In genomic region chr14:102987626-102988025, GRCm38 (mm10) we compare ENCODE assay signal across 32 mouse cellular contexts. TPM values are rescaled to one million over a fixed set of nuclear protein-coding genes. Genes with fewer than 3 reads are reported as not detected.
"Had no signal": no experiment of that assay in that cellular context is flagged by ENCODE, and none has a peak within 500 bp of the region (broad histone marks: within the 10 kb centered on the region; RNA-seq: fewer than 3 reads in every experiment).

No protein-coding gene starts in this region.

- ATAC-seq: forebrain, embryonic 13.5 days; forebrain, embryonic 14.5 days; forebrain, embryonic 15.5 days; forebrain, embryonic 16.5 days; forebrain, postnatal 0 days had no signal

- H3K27me3 ChIP-seq: embryonic facial prominence, embryonic 12.5 days; embryonic facial prominence, embryonic 15.5 days; forebrain, embryonic 12.5 days; forebrain, embryonic 15.5 days had no signal

- H3K4me2 ChIP-seq: embryonic facial prominence, embryonic 12.5 days; embryonic facial prominence, embryonic 13.5 days; embryonic facial prominence, embryonic 15.5 days; forebrain, embryonic 12.5 days; forebrain, embryonic 13.5 days; forebrain, embryonic 15.5 days had no signal

- H3K27ac ChIP-seq: embryonic facial prominence, embryonic 10.5 days; embryonic facial prominence, embryonic 12.5 days; embryonic facial prominence, embryonic 13.5 days; embryonic facial prominence, embryonic 15.5 days; forebrain, embryonic 10.5 days; forebrain, embryonic 12.5 days; forebrain, embryonic 13.5 days; forebrain, embryonic 15.5 days; gastrocnemius, adult 2 months had no signal

- H3K36me3 ChIP-seq: embryonic facial prominence, embryonic 10.5 days; embryonic facial prominence, embryonic 12.5 days; embryonic facial prominence, embryonic 13.5 days; embryonic facial prominence, embryonic 15.5 days; forebrain, embryonic 10.5 days; forebrain, embryonic 12.5 days; forebrain, embryonic 15.5 days had no signal

- H3K9me3 ChIP-seq: embryonic facial prominence, embryonic 10.5 days; embryonic facial prominence, embryonic 12.5 days; embryonic facial prominence, embryonic 13.5 days; embryonic facial prominence, embryonic 15.5 days; forebrain, embryonic 10.5 days; forebrain, embryonic 12.5 days; forebrain, embryonic 13.5 days; forebrain, embryonic 15.5 days had no signal

- DNase-seq: cerebellum, adult 2 months; cerebellum, adult 8-10 months; cerebellum, adult 9-10 months; cerebellum, adult 9-11 months; cerebellum, postnatal 10 days; cerebellum, postnatal 14 days; cerebellum, postnatal 25 days; cerebellum, postnatal 36 days; embryo, embryonic 11 days; forebrain, postnatal 0 days; gastrocnemius, adult 2 months; gastrocnemius, postnatal 10 days; gastrocnemius, postnatal 14 days; gastrocnemius, postnatal 25 days; gastrocnemius, postnatal 36 days; heart, adult 18-20 months had no signal

- H3K4me3 ChIP-seq: embryonic facial prominence, embryonic 10.5 days; embryonic facial prominence, embryonic 12.5 days; embryonic facial prominence, embryonic 13.5 days; embryonic facial prominence, embryonic 15.5 days; erythroblast, embryonic 14.5 days; forebrain, embryonic 10.5 days; forebrain, embryonic 12.5 days; forebrain, embryonic 13.5 days; forebrain, embryonic 15.5 days; gastrocnemius, adult 2 months had no signal

- H3K9ac ChIP-seq: embryonic facial prominence, embryonic 12.5 days; embryonic facial prominence, embryonic 13.5 days; embryonic facial prominence, embryonic 15.5 days; forebrain, embryonic 12.5 days; forebrain, embryonic 13.5 days; forebrain, embryonic 15.5 days; forebrain, postnatal 0 days had no signal

RNA-seq across cellular contexts. Expression of gene Acod1, which starts 59.2 kb away (rescaled TPM):
- total RNA-seq: forebrain, postnatal 0 days; gastrocnemius, adult 18-20 months; gastrocnemius, adult 2 months; gastrocnemius, adult 8-10 months; gastrocnemius, postnatal 10 days; gastrocnemius, postnatal 14 days; gastrocnemius, postnatal 25 days; gastrocnemius, postnatal 36 days; gastrocnemius, postnatal 4 days; heart, adult 18-20 months had no signal
- polyA plus RNA-seq: embryonic facial prominence, embryonic 10.5 days; embryonic facial prominence, embryonic 11.5 days; embryonic facial prominence, embryonic 12.5 days; embryonic facial prominence, embryonic 13.5 days; embryonic facial prominence, embryonic 15.5 days; erythroblast, embryonic 14.5 days; forebrain, embryonic 10.5 days; forebrain, embryonic 11.5 days; forebrain, embryonic 13.5 days; forebrain, embryonic 14.5 days; forebrain, embryonic 15.5 days; forebrain, embryonic 16.5 days; forebrain, postnatal 0 days had no signal
